Mouse (Mus musculus): ENCODE results near the gene Pprc1. TPM values are rescaled to one million over a fixed set of nuclear protein-coding genes. Genes with fewer than 3 reads are reported as not detected.

The Pprc1 gene
- polyA plus RNA-seq, 1 experiment from 2014 or later: 30.3 TPM

- WGBS: 82% methylated on average over 2 of the region's 2 CpGs
- Histone ChIP-seq H3K9me3 (replicated peaks; ENCODE audit: control insufficient read depth, low read length) (no peaks in the 10 kb centered on the region), H3K9ac (ENCODE audit: low read length) (no peak overlapping the region), H3K27ac (ENCODE audit: low read length) (no peak overlapping the region), H3K27me3 (ENCODE audit: control insufficient read depth, insufficient read depth, low read length) (no peaks in the 10 kb centered on the region), H3K4me2 (ENCODE audit: low read depth, low read length) (no peak overlapping the region), H3K4me1 (ENCODE audit: control insufficient read depth, insufficient read depth, low read length) (no peaks in the 10 kb centered on the region), H3K36me3 (ENCODE audit: control insufficient read depth, insufficient read depth, low read length) (no peaks in the 10 kb centered on the region), H3K4me3 (replicated peaks; ENCODE audit: low read length) (no peak overlapping the region)
- ATAC-seq (ENCODE audit: insufficient read depth, low FRiP score): no peak
Measured at GRCm38 (mm10) chr19:46110214-46110613, 65.5 kb downstream of the Pprc1 start.

GRCm38 (mm10) chr19:46110781-46111180 is 66.1 kb downstream of the Pprc1 start:
- no peak overlapping the region for H3K4me3 ChIP-seq (replicated peaks; ENCODE audit: low read length)
- no peaks in the 10 kb centered on the region for H3K9me3 ChIP-seq (replicated peaks; ENCODE audit: control insufficient read depth, low read length)
- H3K27me3 ChIP-seq (ENCODE audit: control insufficient read depth, insufficient read depth, low read length): no peaks in the 10 kb centered on the region
- no peak overlapping the region for H3K9ac ChIP-seq (ENCODE audit: low read length)
- no peaks in the 10 kb centered on the region for H3K36me3 ChIP-seq (ENCODE audit: control insufficient read depth, insufficient read depth, low read length)
- 82% methylated on average over 5 of the region's 5 CpGs for WGBS
- H3K27ac ChIP-seq (ENCODE audit: low read length): no peak overlapping the region
- no peaks in the 10 kb centered on the region for H3K4me1 ChIP-seq (ENCODE audit: control insufficient read depth, insufficient read depth, low read length)
- no peak overlapping the region for H3K4me2 ChIP-seq (ENCODE audit: low read depth, low read length)
- ATAC-seq (ENCODE audit: insufficient read depth, low FRiP score): no peak

GRCm38 (mm10) chr19:46114617-46115016 is 69.9 kb downstream of the Pprc1 start:
- WGBS: 49% methylated on average over 4 of the region's 4 CpGs

GRCm38 (mm10) chr19:46119458-46119857 is 74.8 kb downstream of the Pprc1 start:
- Histone ChIP-seq H3K9ac (ENCODE audit: low read length) (no peak overlapping the region), H3K27ac (ENCODE audit: low read length) (no peak overlapping the region), H3K36me3 (ENCODE audit: control insufficient read depth, insufficient read depth, low read length) (no peaks in the 10 kb centered on the region), H3K4me1 (ENCODE audit: control insufficient read depth, insufficient read depth, low read length) (no peaks in the 10 kb centered on the region), H3K27me3 (ENCODE audit: control insufficient read depth, insufficient read depth, low read length) (no peaks in the 10 kb centered on the region), H3K9me3 (replicated peaks; ENCODE audit: control insufficient read depth, low read length) (no peaks in the 10 kb centered on the region), H3K4me2 (ENCODE audit: low read depth, low read length) (no peak overlapping the region), H3K4me3 (replicated peaks; ENCODE audit: low read length) (no peak overlapping the region)
- no peak for ATAC-seq (ENCODE audit: insufficient read depth, low FRiP score)
- WGBS: 86% methylated on average over 3 of the region's 3 CpGs

More at GRCm38 (mm10) chr19:46114617-46115016, 69.9 kb downstream of the Pprc1 start:
- no peak for ATAC-seq (ENCODE audit: insufficient read depth, low FRiP score)
- H3K9me3 ChIP-seq (replicated peaks; ENCODE audit: control insufficient read depth, low read length): no peaks in the 10 kb centered on the region
- no peak overlapping the region for H3K9ac ChIP-seq (ENCODE audit: low read length)
- H3K27ac ChIP-seq (ENCODE audit: low read length): no peak overlapping the region
- H3K4me1 ChIP-seq (ENCODE audit: control insufficient read depth, insufficient read depth, low read length): no peaks in the 10 kb centered on the region
- H3K4me3 ChIP-seq (replicated peaks; ENCODE audit: low read length): no peak overlapping the region
- H3K27me3 ChIP-seq (ENCODE audit: control insufficient read depth, insufficient read depth, low read length): no peaks in the 10 kb centered on the region
- H3K36me3 ChIP-seq (ENCODE audit: control insufficient read depth, insufficient read depth, low read length): no peaks in the 10 kb centered on the region
- H3K4me2 ChIP-seq (ENCODE audit: low read depth, low read length): no peak overlapping the region

- Histone ChIP-seq H3K9me3 (replicated peaks; ENCODE audit: control insufficient read depth, low read length) (no peaks in the 10 kb centered on the region), H3K4me1 (ENCODE audit: control insufficient read depth, insufficient read depth, low read length) (no peaks in the 10 kb centered on the region), H3K4me3 (replicated peaks; ENCODE audit: low read length) (no peak overlapping the region), H3K9ac (ENCODE audit: low read length) (no peak overlapping the region), H3K27ac (ENCODE audit: low read length) (no peak overlapping the region), H3K4me2 (ENCODE audit: low read depth, low read length) (no peak overlapping the region), H3K27me3 (ENCODE audit: control insufficient read depth, insufficient read depth, low read length) (no peaks in the 10 kb centered on the region), H3K36me3 (ENCODE audit: control insufficient read depth, insufficient read depth, low read length) (no peaks in the 10 kb centered on the region)
- 69% methylated on average over 6 of the region's 6 CpGs for WGBS
- ATAC-seq (ENCODE audit: insufficient read depth, low FRiP score): no peak
Measured at GRCm38 (mm10) chr19:46120872-46121271, 76.2 kb downstream of the Pprc1 start.

Other genes with a start within 250 kb of the Pprc1 start
- gene Kcnip2, start 228.8 kb upstream of the Pprc1 start, polyA plus RNA-seq (2015; fragmentation: Nextera tagmentation; extraction: Ambion mirVana): 2.3 and 2.6 TPM in 2 replicates
- gene Armh3, start 46.4 kb upstream of the Pprc1 start, polyA plus RNA-seq (2015; fragmentation: Nextera tagmentation; extraction: Ambion mirVana): 15.4 and 17.7 TPM in 2 replicates
- 8.5 and 9.0 TPM in 2 replicates for gene Hps6, start 41.4 kb upstream of the Pprc1 start, polyA plus RNA-seq (2015; fragmentation: Nextera tagmentation; extraction: Ambion mirVana)
- 37.4 and 41.4 TPM in 2 replicates for gene Ldb1, start 328 bp downstream of the Pprc1 start, polyA plus RNA-seq (2015; fragmentation: Nextera tagmentation; extraction: Ambion mirVana)
- 72.7 and 79.8 TPM in 2 replicates for gene Nolc1, start 31.0 kb downstream of the Pprc1 start, polyA plus RNA-seq (2015; fragmentation: Nextera tagmentation; extraction: Ambion mirVana)
- 0.06 TPM in 1 of 2 replicates, not detected in the other for gene Elovl3, start 87.0 kb downstream of the Pprc1 start, polyA plus RNA-seq (2015; fragmentation: Nextera tagmentation; extraction: Ambion mirVana)
- 0.57 TPM in 1 of 2 replicates, not detected in the other for gene Pitx3, start 103.4 kb downstream of the Pprc1 start, polyA plus RNA-seq (2015; fragmentation: Nextera tagmentation; extraction: Ambion mirVana)
- 36.4 and 40.4 TPM in 2 replicates for gene Gbf1, start 107.6 kb downstream of the Pprc1 start, polyA plus RNA-seq (2015; fragmentation: Nextera tagmentation; extraction: Ambion mirVana)